ENCODE assay signal across 8 mouse cellular contexts in the genomic region with DNA sequence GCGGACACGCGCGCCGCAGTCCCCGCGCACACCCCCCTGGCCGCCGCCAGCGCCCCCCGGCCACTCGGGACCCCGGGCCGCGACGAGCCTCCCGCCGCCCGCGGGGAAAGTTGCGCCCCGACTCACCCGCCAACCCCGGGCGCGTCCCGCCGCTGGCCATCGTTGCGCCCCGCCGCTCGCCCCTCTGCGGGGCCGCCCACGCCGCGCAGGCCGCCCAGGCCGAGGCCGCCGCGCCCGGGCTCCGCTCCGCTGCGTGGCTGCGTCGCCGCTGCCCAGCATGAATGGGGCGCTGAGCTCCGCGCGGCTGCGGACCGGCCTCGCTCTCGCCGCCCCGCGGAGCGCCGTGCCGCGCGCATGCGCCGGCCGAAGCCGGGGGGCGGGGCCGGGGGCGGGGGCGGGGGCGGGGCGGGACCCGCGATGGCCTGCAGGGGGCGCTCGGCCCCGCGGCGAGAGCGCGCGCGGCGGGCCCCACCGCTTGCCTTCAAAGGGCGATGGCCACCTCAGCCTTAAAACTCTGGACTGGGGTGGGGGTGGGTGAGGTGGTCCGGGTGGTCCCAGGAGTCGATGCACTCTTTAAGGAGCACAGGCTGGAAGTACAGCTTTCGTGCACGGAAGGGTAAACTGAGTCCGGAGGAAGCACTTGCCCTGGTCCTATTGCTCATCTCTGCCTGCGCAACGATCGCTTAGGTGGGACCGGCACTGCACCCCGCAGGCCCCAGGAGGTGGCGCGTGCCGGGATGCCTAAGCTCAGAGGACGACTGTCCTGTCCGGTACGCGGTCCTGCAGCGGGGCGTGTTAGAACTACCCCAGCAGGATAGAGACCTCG. TPM values are rescaled to one million over a fixed set of nuclear protein-coding genes. Genes with fewer than 3 reads are reported as not detected.
DNase-seq lines count a peak whose midpoint lies in the region; ATAC-seq and TF ChIP-seq lines count a peak whose summit lies in the region.

A gene (minus strand): TSS at position 340 of the 826 bp plus-strand sequence.

- no peaks in the 10 kb centered on the region for H3K27me3 ChIP-seq in hindbrain, embryonic 14.5 days (ENCODE audit: control insufficient read depth, insufficient read depth, low read length)
- H3K27me3 ChIP-seq in spleen, adult 2 months (ENCODE audit: control insufficient read depth, insufficient read depth, low read length) = peaks cover 15% of the 10 kb centered on the region

- peak; percentile 73 for DNase-seq in ovary, postnatal 36 days (ENCODE audit: low spot score)
- no peak for DNase-seq in ovary, adult 18-20 months (ENCODE audit: low spot score)
- DNase-seq in cerebellum, postnatal 25 days = peak; percentile 79 to 85
- peak; percentile 79 for DNase-seq in gastrocnemius, adult 2 months
- DNase-seq in hindbrain, embryonic 14.5 days (ENCODE audit: low spot score) = peak; percentile 82
- DNase-seq in left cerebral cortex, postnatal 14 days (ENCODE audit: low spot score in 2 of 2) = peak; percentile 51 to 55
- DNase-seq in spleen, adult 2 months (ENCODE audit: low read depth in 1 of 2, low spot score in 2 of 2) = peak in 1 of 2 experiments; percentile 23

- peaks cover 35% of the 10 kb centered on the region for H3K4me1 ChIP-seq in hindbrain, embryonic 14.5 days (replicated peaks; ENCODE audit: control insufficient read depth, insufficient read depth, low read length)
- peaks cover 18% of the 10 kb centered on the region for H3K4me1 ChIP-seq in spleen, adult 2 months (ENCODE audit: control insufficient read depth, insufficient read depth, insufficient read length)

- ATAC-seq in hindbrain, embryonic 14.5 days (ENCODE audit: low FRiP score) = peak; percentile 80
- peak; percentile 40 for ATAC-seq in megakaryocyte progenitor cell, adult 5-6 weeks (replicated peaks; ENCODE audit: poor library complexity)

- intact Hi-C loops in gastrocnemius, adult 2 months (cut with DNase I) = loop anchor here (1.0 to 5.0 kb wide), 4 partner anchors 100 to 425 kb away; no protein-coding TSS in a partner anchor
- intact Hi-C loops in left cerebral cortex, postnatal 14 days (cut with DNase I) = loop anchor here (1.0 to 5.0 kb wide), 4 partner anchors 95 to 425 kb away; no protein-coding TSS in a partner anchor

- peak within 1 kb of the TSS; percentile 98 for H3K9ac ChIP-seq in hindbrain, embryonic 14.5 days

- under 1% methylated on average over 97 of the region's 110 CpGs for WGBS in hindbrain, embryonic 14.5 days
- WGBS in spleen, adult 2 months = 2% methylated on average over 73 of the region's 110 CpGs

- H3K4me2 ChIP-seq in hindbrain, embryonic 14.5 days (replicated peaks) = peak within 1 kb of the TSS; percentile 97

- TF ChIP-seq CTCF in gastrocnemius, adult 2 months (IDR thresholded peaks at IDR 0.05) = peak; percentile 60
- peak; percentile 19; the same call in 1 of the 2 replicates for TF ChIP-seq CTCF in spleen, adult 2 months (IDR thresholded peaks at IDR 0.05; ENCODE audit: extremely low read depth, insufficient read depth, insufficient read length, insufficient replicate concordance)

- no peaks in the 10 kb centered on the region for H3K9me3 ChIP-seq in hindbrain, embryonic 14.5 days (ENCODE audit: control insufficient read depth, low read length)

- peak within 1 kb of the TSS; percentile 82 for H3K4me3 ChIP-seq in gastrocnemius, adult 2 months
- peak within 1 kb of the TSS; percentile 100 for H3K4me3 ChIP-seq in hindbrain, embryonic 14.5 days (replicated peaks; ENCODE audit: low read length)
- H3K4me3 ChIP-seq in spleen, adult 2 months (ENCODE audit: extremely low read depth, insufficient read depth, insufficient read length) = peak within 1 kb of the TSS; percentile 61

- no peak for TF ChIP-seq POLR2A in spleen, adult 2 months (IDR thresholded peaks at IDR 0.05; ENCODE audit: low read depth, low read length)

- H3K27ac ChIP-seq in gastrocnemius, adult 2 months = peak within 1 kb of the TSS; percentile 87
- H3K27ac ChIP-seq in hindbrain, embryonic 14.5 days = peak within 1 kb of the TSS; percentile 85
- H3K27ac ChIP-seq in spleen, adult 2 months (ENCODE audit: insufficient read depth, low read length) = peak within 1 kb of the TSS; percentile 24; the same call in 1 of the 2 replicates

- H3K36me3 ChIP-seq in hindbrain, embryonic 14.5 days (replicated peaks; ENCODE audit: control insufficient read depth, insufficient read depth) = no peaks in the 10 kb centered on the region
- H3K36me3 ChIP-seq in spleen, adult 2 months (ENCODE audit: control insufficient read depth, insufficient read depth, low read length) = no peaks in the 10 kb centered on the region

RNA-seq across cellular contexts. Expression of the gene that starts here (rescaled TPM):
- 10 to 100 TPM; 10.9 to 13.0 TPM for total RNA-seq in gastrocnemius, adult 2 months (2021)
- 47.3 and 53.3 TPM in 2 replicates for polyA plus RNA-seq in hindbrain, embryonic 14.5 days (2014; fragmentation: Nextera tagmentation; extraction: Ambion mirVana)
- 100 to 1,000 TPM in 1 of 2 experiments, 10 to 100 TPM in 1; 94.4 to 107 TPM for total RNA-seq in left cerebral cortex, postnatal 14 days (2021)
- 1.2 and 3.6 TPM in 2 replicates for total RNA-seq in megakaryocyte progenitor cell, adult 5-6 weeks (2015)
- total RNA-seq in megakaryocyte progenitor cell, adult 5-6 weeks (2017) = 0.50 and 3.1 TPM in 2 replicates
- polyA plus RNA-seq in spleen, adult 2 months (2012; rRNA removed) = 23.8 and 27.2 TPM in 2 replicates

Comparison
In these comparisons a context has a peak if more than half of its experiments do, and no peak if none do; other contexts are left out.
1. RNA of the gene that starts here (total RNA-seq): 94.4 to 107 TPM in left cerebral cortex, postnatal 14 days; 10.9 to 13.0 TPM in gastrocnemius, adult 2 months and 0.50 to 3.6 TPM in megakaryocyte progenitor cell, adult 5-6 weeks; every median in the first group is over 4 times any median in the second.
2. H3K27ac ChIP-seq: peak in every context shown above with its lines; median percentile 87 in gastrocnemius, adult 2 months; 85 in hindbrain, embryonic 14.5 days; 24 in spleen, adult 2 months.
3. Peak in every context shown above with its lines, with median percentiles within 50 percentile points of each other: H3K4me3 ChIP-seq.